Mouse (Mus musculus) CH12.LX (cell line): ENCODE measurements at regions not wholly inside any gene's neighbourhood (a gene's known extent, or its start where the extent isn't known, plus 50 kb on each side); places are given as distances from the start of the nearest gene placed in this dataset.

ENCODE experiments used
- DNase-seq: peaks from one replicate; pipeline ENCODE4 v3.0.0-alpha.2; 2013; ENCODE audit errors: extremely low read depth
- H3K27ac ChIP-seq: 2 replicates; pipeline ENCODE4 v1.5.1; 2012; ENCODE audit warnings: low read depth, mild to moderate bottlenecking, control low read depth, moderate library complexity; ENCODE audit not compliant: insufficient read depth
- H3K27me3 ChIP-seq: replicated peaks from 2 replicates; pipeline ENCODE3; 2012; ENCODE audit warnings: inconsistent platforms
- H3K36me3 ChIP-seq, 2 experiments: replicated peaks in 1 of 2; 2 replicates each; pipeline versions ENCODE3 to v1.6.1; 2012; ENCODE audit warnings: inconsistent platforms in 1 of 2, low read length in 1 of 2, mild to moderate bottlenecking in 1 of 2, mixed read lengths in 1 of 2, moderate library complexity in 1 of 2; ENCODE audit not compliant: control insufficient read depth in 1 of 2, insufficient read depth in 1 of 2
- H3K4me1 ChIP-seq, 2 experiments: 2 replicates each; pipeline ENCODE4 v1.6.1; 2012; ENCODE audit warnings: inconsistent platforms in 1 of 2, moderate library complexity in 1 of 2; ENCODE audit not compliant: insufficient read depth in 2 of 2, control insufficient read depth in 1 of 2
- H3K4me2 ChIP-seq: 2 replicates; pipeline ENCODE4 v1.6.1; 2012; ENCODE audit warnings: low read depth, mild to moderate bottlenecking, control low read depth; ENCODE audit not compliant: poor library complexity, insufficient read depth, severe bottlenecking
- H3K4me3 ChIP-seq, 3 experiments: fragments of 150-350 bp in 1 of 3; sonication (generic) in 1 of 3; replicated peaks in 1 of 3; 2 replicates each; pipeline versions ENCODE3 to v1.5.1; 2011 to 2012; ENCODE audit warnings: low read depth in 2 of 3, low read length in 2 of 3, mild to moderate bottlenecking in 2 of 3, moderate library complexity in 2 of 3, control low read depth in 1 of 3, improper control_type of control experiment in 1 of 3, inconsistent platforms in 1 of 3, mixed read lengths in 1 of 3; ENCODE audit not compliant: poor library complexity in 1 of 3
- H3K79me2 ChIP-seq: replicated peaks from 2 replicates; pipeline ENCODE4 v1.6.1; 2012; ENCODE audit warnings: mild to moderate bottlenecking, moderate library complexity; ENCODE audit not compliant: control insufficient read depth, poor library complexity, insufficient read depth, severe bottlenecking; ENCODE audit errors: extremely low read depth
- H3K9ac ChIP-seq: 2 replicates; pipeline ENCODE4 v1.6.1; 2012; ENCODE audit warnings: low read depth, mild to moderate bottlenecking, control low read depth, moderate library complexity; ENCODE audit not compliant: insufficient read depth
- H3K9me3 ChIP-seq: replicated peaks from 2 replicates; pipeline ENCODE3; 2012; ENCODE audit warnings: low read length, inconsistent platforms, mixed read lengths
- CHD1 ChIP-seq: IDR thresholded peaks from 2 replicates; pipeline ENCODE4 v1.6.1; 2012; ENCODE audit warnings: low read depth, low read length, improper control_type of control experiment, inconsistent platforms
- CHD2 ChIP-seq: IDR thresholded peaks from 2 replicates; pipeline ENCODE4 v1.6.1; 2011; ENCODE audit warnings: low read length, improper control_type of control experiment
- CTCF ChIP-seq, 2 experiments: IDR thresholded peaks in 1 of 2; conservative IDR thresholded peaks in 1 of 2; 2 replicates each; pipeline ENCODE4 v1.5.1; 2011 to 2012; ENCODE audit warnings: low read depth in 2 of 2, low read length in 2 of 2, improper control_type of control experiment in 1 of 2, inconsistent platforms in 1 of 2, mild to moderate bottlenecking in 1 of 2, moderate library complexity in 1 of 2
- ETS1 ChIP-seq: conservative IDR thresholded peaks from 2 replicates; pipeline ENCODE4 v1.6.1; 2012; ENCODE audit warnings: low read depth, mild to moderate bottlenecking, inconsistent platforms, low read length, improper control_type of control experiment, moderate library complexity
- HCFC1 ChIP-seq: IDR thresholded peaks from 2 replicates; pipeline ENCODE4 v1.6.1; 2012; ENCODE audit warnings: low read depth, mild to moderate bottlenecking, inconsistent platforms, low read length, improper control_type of control experiment
- MAFK ChIP-seq: IDR thresholded peaks from 2 replicates; pipeline ENCODE4 v1.6.1; 2011; ENCODE audit warnings: low read length, improper control_type of control experiment; ENCODE audit not compliant: insufficient replicate concordance
- MAX ChIP-seq: IDR thresholded peaks from 2 replicates; pipeline ENCODE4 v1.6.1; 2011; ENCODE audit warnings: low read length, improper control_type of control experiment
- MEF2A ChIP-seq: IDR thresholded peaks from 2 replicates; pipeline ENCODE4 v1.6.1; 2014; ENCODE audit warnings: low read depth, mild to moderate bottlenecking, inconsistent platforms, low read length, improper control_type of control experiment, borderline replicate concordance
- MYC ChIP-seq: IDR thresholded peaks from 2 replicates; pipeline ENCODE4 v1.6.1; 2011; ENCODE audit warnings: low read depth, mild to moderate bottlenecking, improper control_type of control experiment, low read length
- NELFE ChIP-seq: IDR thresholded peaks from 2 replicates; pipeline ENCODE4 v1.6.1; 2011; ENCODE audit warnings: low read depth, low read length, improper control_type of control experiment
- NRF1 ChIP-seq: IDR thresholded peaks from 2 replicates; pipeline ENCODE4 v1.6.1; 2014; ENCODE audit warnings: low read depth, mild to moderate bottlenecking, inconsistent platforms, low read length, improper control_type of control experiment, moderate library complexity
- PAX5 ChIP-seq: IDR thresholded peaks from 2 replicates; pipeline ENCODE4 v1.6.1; 2012; ENCODE audit warnings: low read length, inconsistent platforms, mixed read lengths
- POLR2AphosphoS2 ChIP-seq: IDR thresholded peaks from 2 replicates; pipeline ENCODE4 v1.6.1; 2011; ENCODE audit warnings: low read depth, low read length, improper control_type of control experiment
- RCOR1 ChIP-seq: conservative IDR thresholded peaks from 2 replicates; pipeline ENCODE4 v1.6.1; 2012; ENCODE audit warnings: low read depth, mild to moderate bottlenecking, inconsistent platforms, low read length, improper control_type of control experiment
- TBP ChIP-seq: conservative IDR thresholded peaks from 2 replicates; pipeline ENCODE4 v1.6.1; 2011; ENCODE audit warnings: low read depth, low read length, improper control_type of control experiment
- UBTF ChIP-seq: IDR thresholded peaks from 2 replicates; pipeline ENCODE4 v1.6.1; 2012; ENCODE audit warnings: low read depth, mild to moderate bottlenecking, inconsistent platforms, low read length, improper control_type of control experiment, moderate library complexity
- USF1 ChIP-seq: IDR thresholded peaks from 2 replicates; pipeline ENCODE4 v1.6.1; 2014; ENCODE audit warnings: low read depth, mild to moderate bottlenecking, inconsistent platforms, low read length, improper control_type of control experiment
- ZMIZ1 ChIP-seq: IDR thresholded peaks from 2 replicates; pipeline ENCODE4 v1.6.1; 2012; ENCODE audit warnings: low read depth, mild to moderate bottlenecking, inconsistent platforms, low read length, improper control_type of control experiment
- ZNF384 ChIP-seq: IDR thresholded peaks from 2 replicates; pipeline ENCODE4 v1.6.1; 2012; ENCODE audit warnings: low read depth, low read length, improper control_type of control experiment, inconsistent platforms
- dilution Hi-C: fragments of 300-500 bp; cut with MboI; formaldehyde crosslinking; loops from 2 replicates; pipeline ENCODE4 v1.14.3; 2020; ENCODE audit warnings: low sequenced_read_pairs; ENCODE audit not compliant: extremely low pct_unique_long_range_greater_than_20kb, extremely low pct_ligation_motif_present
- in situ Hi-C: fragments of 300-500 bp; cut with MboI; formaldehyde crosslinking; loops from 3 replicates; pipeline ENCODE4 v1.14.3; 2019; ENCODE audit warnings: low sequenced_read_pairs, low pct_ligation_motif_present, low pct_unique_long_range_greater_than_20kb, mixed read lengths

- dilution Hi-C loops (no loop called here), in situ Hi-C loops (no loop called here)
- no peak overlapping the region for H3K27ac ChIP-seq
- no peak overlapping the region for H3K9ac ChIP-seq
- H3K4me3 ChIP-seq, result no peak overlapping the region
- no peaks in the 10 kb centered on the region for H3K36me3 ChIP-seq
- H3K4me2 ChIP-seq, result no peak overlapping the region
- TF ChIP-seq MEF2A (no peak), UBTF (no peak), HCFC1 (no peak), TBP (no peak), MAFK (no peak)
- no peaks in the 10 kb centered on the region for H3K4me1 ChIP-seq
- H3K79me2 ChIP-seq, result no peaks in the 10 kb centered on the region
- no peaks in the 10 kb centered on the region for H3K9me3 ChIP-seq
- DNase-seq, result no peak
- peaks cover 7% of the 10 kb centered on the region for H3K27me3 ChIP-seq
Observed at GRCm38 (mm10) chr10:66593506-66593905, 502.4 kb upstream of the Jmjd1c start.

- no peak overlapping the region for H3K9ac ChIP-seq
- H3K9me3 ChIP-seq, result peaks cover 3% of the 10 kb centered on the region
- DNase-seq, result no peak
- dilution Hi-C loops (no loop called here), in situ Hi-C loops (no loop called here)
- no peak overlapping the region for H3K27ac ChIP-seq
- peaks cover 7% of the 10 kb centered on the region for H3K27me3 ChIP-seq
- H3K4me1 ChIP-seq, result no peaks in the 10 kb centered on the region
- no peak overlapping the region for H3K4me3 ChIP-seq
- no peaks in the 10 kb centered on the region for H3K36me3 ChIP-seq
- TF ChIP-seq HCFC1, result no peak
- no peak for TF ChIP-seq NRF1
- no peaks in the 10 kb centered on the region for H3K79me2 ChIP-seq
- no peak overlapping the region for H3K4me2 ChIP-seq
Observed at GRCm38 (mm10) chr10:66597952-66598351, 498.0 kb upstream of the Jmjd1c start.

GRCm38 (mm10) chr10:66607141-66607540 is 488.8 kb upstream of the Jmjd1c start:
- dilution Hi-C loops, result no loop called here
- Histone ChIP-seq H3K4me2 (no peak overlapping the region), H3K4me1 (no peaks in the 10 kb centered on the region), H3K27me3 (peaks cover 21% of the 10 kb centered on the region), H3K79me2 (no peaks in the 10 kb centered on the region), H3K9me3 (no peaks in the 10 kb centered on the region), H3K36me3 (no peaks in the 10 kb centered on the region), H3K9ac (no peak overlapping the region), H3K27ac (no peak overlapping the region), H3K4me3 (no peak overlapping the region)
- DNase-seq, result no peak
- no peak for TF ChIP-seq NRF1
- TF ChIP-seq ZMIZ1, result no peak
- TF ChIP-seq CHD2, result no peak
- no peak for TF ChIP-seq ETS1
- TF ChIP-seq MYC, result no peak
- TF ChIP-seq USF1, result no peak
- TF ChIP-seq RCOR1, result no peak
- no peak for TF ChIP-seq POLR2AphosphoS2
- no peak for TF ChIP-seq ZNF384
- TF ChIP-seq CTCF (conservative IDR thresholded peaks at IDR 0.05 in 1 of 2, IDR thresholded peaks at IDR 0.05 in 1 of 2; ENCODE audit: low read depth in 2 of 2, low read length in 2 of 2), result no peak
- no peak for TF ChIP-seq NELFE
- no peak for TF ChIP-seq MAX
- TF ChIP-seq MAFK, result no peak
- TF ChIP-seq CHD1, result no peak
- TF ChIP-seq PAX5, result no peak
- in situ Hi-C loops, result no loop called here
